Mouse (Mus musculus) gastrocnemius, adult 2 months (tissue): ENCODE results near the gene Mfn2. TPM values are rescaled to one million over a fixed set of nuclear protein-coding genes. Genes with fewer than 3 reads are reported as not detected.
A peak's percentile ranks its signal among the peaks of the same experiment; 100 is the strongest.
"Not testable (repeated sequence)": the region's sequence is repeated elsewhere in the genome, so short reads cannot be mapped to it uniquely, and the experiment has no call there.

Experiments used
- DNase-seq: peaks from one replicate; pipeline ENCODE4 v3.0.0; 2022
- H3K27ac ChIP-seq: fragments of 200-600 bp; 2 replicates; pipeline ENCODE4 v1.8.1; 2022; ENCODE audit warnings: mild to moderate bottlenecking
- H3K4me3 ChIP-seq: fragments of 200-600 bp; 2 replicates; pipeline ENCODE4 v1.8.1; 2022; ENCODE audit warnings: mild to moderate bottlenecking, moderate library complexity
- CTCF ChIP-seq: fragments of 200-600 bp; IDR thresholded peaks from 2 replicates; pipeline ENCODE4 v1.8.1; 2022; ENCODE audit warnings: antibody characterized with exemption, mild to moderate bottlenecking, moderate library complexity
- intact Hi-C: fragments of 180-260 bp; cut with DNase I; formaldehyde crosslinking; loops from one replicate; pipeline ENCODE4 v1.15.1; 2025
- total RNA-seq, 2 experiments: library from RNA; stranded (reverse); gene quantifications; 2 replicates each; pipeline ENCODE4 v1.2.3; 2021

Gene Mfn2
- total RNA-seq, 2 experiments from 2014 or later = 416 to 452 TPM

GRCm38 (mm10) chr4:147847614-147848583 is 56.6 kb downstream of the Mfn2 start, which contains the start of gene Zfp933:
Gene Zfp933, minus strand, starts transcription at chr4:147848366.
- intact Hi-C loops = no loop called here
- Histone ChIP-seq H3K4me3 (peak within 1 kb of the TSS; percentile 78), H3K27ac (peak within 1 kb of the TSS; percentile 91)
- DNase-seq = peak; percentile 69
- no peak for TF ChIP-seq CTCF

- TF ChIP-seq CTCF = no peak
- no peak overlapping the region for H3K27ac ChIP-seq
- intact Hi-C loops = no loop called here
- DNase-seq = no peak
- no peak overlapping the region for H3K4me3 ChIP-seq
Observed at GRCm38 (mm10) chr4:147842871-147843270, 61.6 kb downstream of the Mfn2 start.

DNA sequence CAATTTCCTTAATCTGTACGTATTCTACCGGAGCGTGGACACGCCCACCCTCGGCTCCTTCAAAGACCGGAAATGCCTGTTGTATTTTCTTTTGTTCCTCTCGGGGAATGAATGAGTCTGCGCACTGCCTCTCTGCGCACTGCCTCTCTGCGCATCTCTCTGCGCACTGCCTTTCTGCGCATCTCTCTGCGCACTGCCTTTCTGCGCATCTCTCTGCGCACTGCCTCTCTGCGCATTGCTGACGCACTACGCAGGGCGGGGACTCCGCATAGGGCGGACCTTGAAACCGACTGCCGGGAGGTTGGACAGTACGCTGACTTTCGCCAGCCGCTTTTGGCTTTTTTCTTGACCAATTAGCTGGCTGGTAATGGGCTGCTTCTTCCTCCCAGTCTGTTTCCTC is 65.2 kb downstream of the Mfn2 start:
- H3K4me3 ChIP-seq, DNase-seq, intact Hi-C loops, H3K27ac ChIP-seq: not testable (repeated sequence)

DNA sequence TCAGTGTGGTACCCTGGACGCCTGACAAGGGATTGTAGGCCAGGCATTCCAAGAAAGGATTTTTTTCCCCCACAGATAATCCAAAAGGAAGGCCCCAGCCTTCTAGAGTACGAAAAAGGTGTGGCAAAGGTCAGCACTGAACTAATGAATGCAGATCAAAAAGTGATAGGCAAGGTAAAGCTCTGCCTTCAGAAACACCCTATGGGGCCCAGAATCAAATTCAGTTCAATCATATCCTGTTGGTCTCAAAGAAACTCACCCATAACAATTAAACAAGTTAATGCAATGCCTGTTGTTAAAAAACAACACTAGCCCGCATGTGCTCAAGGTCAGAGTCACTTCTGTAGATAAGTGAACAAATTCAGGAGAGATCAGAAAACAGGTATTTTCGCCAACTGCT is 80.1 kb downstream of the Mfn2 start:
- Histone ChIP-seq H3K4me3 (no peak overlapping the region), H3K27ac (no peak overlapping the region)
- intact Hi-C loops = no loop called here
- no peak for DNase-seq
- no peak for TF ChIP-seq CTCF

Other genes with a start within 250 kb of the Mfn2 start
- not detected for gene Zfp534, start 202.2 kb downstream of the Mfn2 start, total RNA-seq
- 1 to 10 TPM; 1.1 TPM for gene Zfp984, start 94.9 kb downstream of the Mfn2 start, total RNA-seq
- gene Zfp933, start 56.3 kb downstream of the Mfn2 start, total RNA-seq = 1 to 10 TPM; 8.6 to 9.5 TPM
- gene Miip, start 35.9 kb downstream of the Mfn2 start, total RNA-seq = 1 to 10 TPM; 5.1 to 5.5 TPM
- gene Fv1, start 35.7 kb downstream of the Mfn2 start, total RNA-seq = 1 to 10 TPM; 7.3 to 7.7 TPM
- 10 to 100 TPM; 17.1 to 25.9 TPM for gene Plod1, start 32.1 kb upstream of the Mfn2 start, total RNA-seq
- gene 2510039O18Rik, start 36.2 kb upstream of the Mfn2 start, total RNA-seq = 10 to 100 TPM; 17.0 to 21.5 TPM
- not detected for gene Nppb, start 81.1 kb upstream of the Mfn2 start, total RNA-seq
- gene Nppa, start 96.0 kb upstream of the Mfn2 start, total RNA-seq = not detected
- 1 to 10 TPM; 4.7 to 5.0 TPM for gene Clcn6, start 134.1 kb upstream of the Mfn2 start, total RNA-seq
- 10 to 100 TPM in 1 of 2 experiments, 1 to 10 TPM in 1; 6.9 to 14.2 TPM for gene Mthfr, start 134.4 kb upstream of the Mfn2 start, total RNA-seq
- gene Agtrap, start 183.3 kb upstream of the Mfn2 start, total RNA-seq = 10 to 100 TPM in 1 of 2 experiments, 1 to 10 TPM in 1; 9.8 to 12.6 TPM
- 10 to 100 TPM; 10.3 to 18.0 TPM for gene Mad2l2, start 225.7 kb upstream of the Mfn2 start, total RNA-seq
- under 1 TPM in 1 of 2 experiments, not detected in 1; 0.03 TPM for gene Draxin, start 226.0 kb upstream of the Mfn2 start, total RNA-seq
- 10 to 100 TPM; 36.8 to 46.4 TPM for gene Fbxo6, start 247.4 kb upstream of the Mfn2 start, total RNA-seq